Mouse (Mus musculus): ENCODE measurements around the gene Szt2. TPM values are rescaled to one million over a fixed set of nuclear protein-coding genes. Genes with fewer than 3 reads are reported as not detected.

The Szt2 gene
- polyA plus RNA-seq, 1 experiment from 2014 or later, result 6.7 TPM

GRCm38 (mm10) chr4:118319706-118320344 is 89.2 kb downstream of the Szt2 start:
- peaks cover 12% of the 10 kb centered on the region for H3K4me1 ChIP-seq (replicated peaks)
- H3K27ac ChIP-seq (ENCODE audit: poor library complexity, severe bottlenecking), result no peak overlapping the region
- peak overlapping the region; percentile 11 for H3K4me2 ChIP-seq
- no peaks in the 10 kb centered on the region for H3K9me3 ChIP-seq (replicated peaks)
- ATAC-seq (ENCODE audit: insufficient number of reproducible peaks, low FRiP score), result no peak
- H3K36me3 ChIP-seq, result no peaks in the 10 kb centered on the region
- no peaks in the 10 kb centered on the region for H3K27me3 ChIP-seq (replicated peaks)
- no peak overlapping the region for H3K4me3 ChIP-seq
- no peak overlapping the region for H3K9ac ChIP-seq
- 31% methylated on average over 8 of the region's 8 CpGs for WGBS

GRCm38 (mm10) chr4:118316662-118317061 is 92.4 kb downstream of the Szt2 start:
- WGBS, result 76% methylated on average over 4 of the region's 4 CpGs
- no peak for ATAC-seq (ENCODE audit: insufficient number of reproducible peaks, low FRiP score)

GRCm38 (mm10) chr4:118315286-118315685 is 93.8 kb downstream of the Szt2 start:
- peaks cover 13% of the 10 kb centered on the region for H3K4me1 ChIP-seq (replicated peaks)
- no peaks in the 10 kb centered on the region for H3K36me3 ChIP-seq
- no peaks in the 10 kb centered on the region for H3K27me3 ChIP-seq (replicated peaks)
- H3K27ac ChIP-seq (ENCODE audit: poor library complexity, severe bottlenecking), result no peak overlapping the region
- H3K4me3 ChIP-seq, result no peak overlapping the region
- no peaks in the 10 kb centered on the region for H3K9me3 ChIP-seq (replicated peaks)
- 20% methylated on average over 8 of the region's 8 CpGs for WGBS
- no peak overlapping the region for H3K4me2 ChIP-seq
- H3K9ac ChIP-seq, result no peak overlapping the region
- no peak for ATAC-seq (ENCODE audit: insufficient number of reproducible peaks, low FRiP score)

More at GRCm38 (mm10) chr4:118316662-118317061, 92.4 kb downstream of the Szt2 start:
- Histone ChIP-seq H3K9me3 (replicated peaks) (no peaks in the 10 kb centered on the region), H3K27me3 (replicated peaks) (no peaks in the 10 kb centered on the region), H3K4me1 (replicated peaks) (peaks cover 13% of the 10 kb centered on the region), H3K9ac (no peak overlapping the region), H3K4me3 (no peak overlapping the region), H3K4me2 (no peak overlapping the region), H3K36me3 (no peaks in the 10 kb centered on the region), H3K27ac (ENCODE audit: poor library complexity, severe bottlenecking) (no peak overlapping the region)

Other genes with a start within 250 kb of the Szt2 start
- gene Kdm4a, start 229.2 kb downstream of the Szt2 start, polyA plus RNA-seq (2016; fragmentation: Nextera tagmentation; extraction: Ambion mirVana), result 26.8 and 27.5 TPM in 2 replicates
- gene Ptprf, start 117.9 kb downstream of the Szt2 start, polyA plus RNA-seq (2016; fragmentation: Nextera tagmentation; extraction: Ambion mirVana), result 38.1 and 43.5 TPM in 2 replicates
- gene Med8, start 64 bp upstream of the Szt2 start, polyA plus RNA-seq (2016; fragmentation: Nextera tagmentation; extraction: Ambion mirVana), result 79.7 and 81.3 TPM in 2 replicates
- gene Elovl1, start 18.8 kb upstream of the Szt2 start, polyA plus RNA-seq (2016; fragmentation: Nextera tagmentation; extraction: Ambion mirVana), result 52.2 and 57.1 TPM in 2 replicates
- gene Cdc20, start 28.1 kb upstream of the Szt2 start, polyA plus RNA-seq (2016; fragmentation: Nextera tagmentation; extraction: Ambion mirVana), result 157 and 163 TPM in 2 replicates
- gene Mpl, start 48.2 kb upstream of the Szt2 start, polyA plus RNA-seq (2016; fragmentation: Nextera tagmentation; extraction: Ambion mirVana), result 2.9 and 3.9 TPM in 2 replicates
- 65.8 and 69.4 TPM in 2 replicates for gene Tie1, start 80.8 kb upstream of the Szt2 start, polyA plus RNA-seq (2016; fragmentation: Nextera tagmentation; extraction: Ambion mirVana)
- 0.27 and 0.31 TPM in 2 replicates for gene 2610528J11Rik, start 117.7 kb upstream of the Szt2 start, polyA plus RNA-seq (2016; fragmentation: Nextera tagmentation; extraction: Ambion mirVana)
- 0.18 and 0.23 TPM in 2 replicates for gene Tmem125, start 134.8 kb upstream of the Szt2 start, polyA plus RNA-seq (2016; fragmentation: Nextera tagmentation; extraction: Ambion mirVana)
- 0.76 and 0.80 TPM in 2 replicates for gene Cfap57, start 211.5 kb upstream of the Szt2 start, polyA plus RNA-seq (2016; fragmentation: Nextera tagmentation; extraction: Ambion mirVana)
- 96.7 and 103 TPM in 2 replicates for gene Ebna1bp2, start 211.5 kb upstream of the Szt2 start, polyA plus RNA-seq (2016; fragmentation: Nextera tagmentation; extraction: Ambion mirVana)
- not detected in 2 replicates for gene Olfr62, start 249.7 kb upstream of the Szt2 start, polyA plus RNA-seq (2016; fragmentation: Nextera tagmentation; extraction: Ambion mirVana)